Mouse (Mus musculus): ENCODE measurements around the gene Syf2. TPM values are rescaled to one million over a fixed set of nuclear protein-coding genes. Genes with fewer than 3 reads are reported as not detected.
A peak's percentile ranks its signal among the peaks of the same experiment; 100 is the strongest.

Syf2 gene
- total and polyA plus RNA-seq, 2 experiments from 2014 or later, result 45.3 to 69.4 TPM

- peak; percentile 51 for TF ChIP-seq CTCF (IDR thresholded peaks at IDR 0.05)
- H3K27me3 ChIP-seq (ENCODE audit: insufficient read depth, low read length), result no peaks in the 10 kb centered on the region
- H3K4me1 ChIP-seq (ENCODE audit: insufficient read depth, low read length), result no peaks in the 10 kb centered on the region
- no peak overlapping the region for H3K4me3 ChIP-seq (ENCODE audit: low read depth, low read length)
- no peaks in the 10 kb centered on the region for H3K9me3 ChIP-seq (ENCODE audit: low read length)
- no peaks in the 10 kb centered on the region for H3K36me3 ChIP-seq (ENCODE audit: insufficient read depth, low read length)
- H3K9ac ChIP-seq (replicated peaks; ENCODE audit: low read length, poor library complexity, severe bottlenecking), result no peak overlapping the region
- peak; percentile 24 for DNase-seq (ENCODE audit: low spot score)
- no peak overlapping the region for H3K27ac ChIP-seq (ENCODE audit: low read depth, low read length)
- H3K4me2 ChIP-seq (ENCODE audit: low read depth, low read length, poor library complexity, severe bottlenecking), result no peak overlapping the region
- ATAC-seq (ENCODE audit: low FRiP score), result no peak
- WGBS, result 21% methylated on average over 14 of the region's 14 CpGs
Observed at GRCm38 (mm10) chr4:134975261-134975928, 44.7 kb downstream of the Syf2 start.

GRCm38 (mm10) chr4:134975929-134976308 lies 45.2 kb downstream of the Syf2 start:
- Histone ChIP-seq H3K27ac (ENCODE audit: low read depth, low read length) (no peak overlapping the region), H3K4me2 (ENCODE audit: low read depth, low read length, poor library complexity, severe bottlenecking) (no peak overlapping the region), H3K4me3 (ENCODE audit: low read depth, low read length) (no peak overlapping the region), H3K9me3 (ENCODE audit: low read length) (no peaks in the 10 kb centered on the region), H3K9ac (replicated peaks; ENCODE audit: low read length, poor library complexity, severe bottlenecking) (no peak overlapping the region), H3K27me3 (ENCODE audit: insufficient read depth, low read length) (no peaks in the 10 kb centered on the region), H3K4me1 (ENCODE audit: insufficient read depth, low read length) (no peaks in the 10 kb centered on the region), H3K36me3 (ENCODE audit: insufficient read depth, low read length) (no peaks in the 10 kb centered on the region)
- ATAC-seq (ENCODE audit: low FRiP score) (no peak), DNase-seq (ENCODE audit: low spot score) (no peak)
- no peak for TF ChIP-seq CTCF (IDR thresholded peaks at IDR 0.05)
- 96% methylated on average over 4 of the region's 4 CpGs for WGBS

- DNase-seq (ENCODE audit: low spot score) (no peak), ATAC-seq (ENCODE audit: low FRiP score) (no peak)
- no peaks in the 10 kb centered on the region for H3K4me1 ChIP-seq (ENCODE audit: insufficient read depth, low read length)
- no peaks in the 10 kb centered on the region for H3K9me3 ChIP-seq (ENCODE audit: low read length)
- H3K36me3 ChIP-seq (ENCODE audit: insufficient read depth, low read length), result no peaks in the 10 kb centered on the region
- no peak overlapping the region for H3K9ac ChIP-seq (replicated peaks; ENCODE audit: low read length, poor library complexity, severe bottlenecking)
- H3K27me3 ChIP-seq (ENCODE audit: insufficient read depth, low read length), result no peaks in the 10 kb centered on the region
- H3K4me3 ChIP-seq (ENCODE audit: low read depth, low read length), result no peak overlapping the region
- WGBS, result 72% methylated on average over 8 of the region's 8 CpGs
- no peak overlapping the region for H3K4me2 ChIP-seq (ENCODE audit: low read depth, low read length, poor library complexity, severe bottlenecking)
- no peak for TF ChIP-seq CTCF (IDR thresholded peaks at IDR 0.05)
- no peak overlapping the region for H3K27ac ChIP-seq (ENCODE audit: low read depth, low read length)
Observed at GRCm38 (mm10) chr4:134978930-134979329, 48.2 kb downstream of the Syf2 start.

- no peak overlapping the region for H3K9ac ChIP-seq (replicated peaks; ENCODE audit: low read length, poor library complexity, severe bottlenecking)
- H3K4me2 ChIP-seq (ENCODE audit: low read depth, low read length, poor library complexity, severe bottlenecking), result no peak overlapping the region
- no peak for TF ChIP-seq CTCF (IDR thresholded peaks at IDR 0.05)
- no peak overlapping the region for H3K4me3 ChIP-seq (ENCODE audit: low read depth, low read length)
- no peak for DNase-seq (ENCODE audit: low spot score)
- 56% methylated on average over 7 of the region's 7 CpGs for WGBS
- no peaks in the 10 kb centered on the region for H3K4me1 ChIP-seq (ENCODE audit: insufficient read depth, low read length)
- no peaks in the 10 kb centered on the region for H3K27me3 ChIP-seq (ENCODE audit: insufficient read depth, low read length)
- no peak overlapping the region for H3K27ac ChIP-seq (ENCODE audit: low read depth, low read length)
- ATAC-seq (ENCODE audit: low FRiP score), result no peak
- no peaks in the 10 kb centered on the region for H3K36me3 ChIP-seq (ENCODE audit: insufficient read depth, low read length)
- H3K9me3 ChIP-seq (ENCODE audit: low read length), result no peaks in the 10 kb centered on the region
Observed at GRCm38 (mm10) chr4:134981959-134982431, 51.3 kb downstream of the Syf2 start.

GRCm38 (mm10) chr4:134983136-134983535 lies 52.4 kb downstream of the Syf2 start:
- Histone ChIP-seq H3K36me3 (ENCODE audit: insufficient read depth, low read length) (no peaks in the 10 kb centered on the region), H3K9ac (replicated peaks; ENCODE audit: low read length, poor library complexity, severe bottlenecking) (no peak overlapping the region), H3K4me1 (ENCODE audit: insufficient read depth, low read length) (no peaks in the 10 kb centered on the region), H3K27ac (ENCODE audit: low read depth, low read length) (no peak overlapping the region), H3K9me3 (ENCODE audit: low read length) (no peaks in the 10 kb centered on the region), H3K27me3 (ENCODE audit: insufficient read depth, low read length) (no peaks in the 10 kb centered on the region), H3K4me3 (ENCODE audit: low read depth, low read length) (no peak overlapping the region), H3K4me2 (ENCODE audit: low read depth, low read length, poor library complexity, severe bottlenecking) (no peak overlapping the region)
- DNase-seq (ENCODE audit: low spot score) (no peak), ATAC-seq (ENCODE audit: low FRiP score) (no peak)
- 59% methylated on average over 5 of the region's 5 CpGs for WGBS
- no peak for TF ChIP-seq CTCF (IDR thresholded peaks at IDR 0.05)

GRCm38 (mm10) chr4:134984555-134984954 lies 53.9 kb downstream of the Syf2 start:
- H3K9ac ChIP-seq (replicated peaks; ENCODE audit: low read length, poor library complexity, severe bottlenecking), result no peak overlapping the region
- DNase-seq (ENCODE audit: low spot score), result no peak
- H3K4me3 ChIP-seq (ENCODE audit: low read depth, low read length), result no peak overlapping the region
- H3K36me3 ChIP-seq (ENCODE audit: insufficient read depth, low read length), result no peaks in the 10 kb centered on the region
- H3K9me3 ChIP-seq (ENCODE audit: low read length), result no peaks in the 10 kb centered on the region
- H3K4me1 ChIP-seq (ENCODE audit: insufficient read depth, low read length), result no peaks in the 10 kb centered on the region
- no peak for ATAC-seq (ENCODE audit: low FRiP score)
- no peak overlapping the region for H3K27ac ChIP-seq (ENCODE audit: low read depth, low read length)
- H3K4me2 ChIP-seq (ENCODE audit: low read depth, low read length, poor library complexity, severe bottlenecking), result no peak overlapping the region
- peak; percentile 57 for TF ChIP-seq CTCF (IDR thresholded peaks at IDR 0.05)
- whole genome bisulfite sequencing, result 74% methylated on average over 3 of the region's 3 CpGs
- no peaks in the 10 kb centered on the region for H3K27me3 ChIP-seq (ENCODE audit: insufficient read depth, low read length)

Measured in midbrain, postnatal 0 days (tissue).